8 mouse cellular contexts compared by ENCODE assay signal in genomic region chr11:60509500-60509899, GRCm38 (mm10). TPM values are rescaled to one million over a fixed set of nuclear protein-coding genes. Genes with fewer than 3 reads are reported as not detected.
DNase-seq lines count a peak whose midpoint lies in the region; ATAC-seq lines count a peak whose summit lies in the region.

No protein-coding gene starts in this region.

- no peak for ATAC-seq in hindbrain, embryonic 14.5 days (ENCODE audit: low FRiP score)
- ATAC-seq in lung, embryonic 16.5 days (ENCODE audit: low read depth): peak; percentile 63; the same call in 1 of the 2 replicates
- peak; percentile 71; the same call in 1 of the 2 replicates for ATAC-seq in stomach, embryonic 15.5 days (ENCODE audit: insufficient read depth, low FRiP score, low read depth)

- H3K4me2 ChIP-seq in hindbrain, embryonic 14.5 days (replicated peaks): peak overlapping the region; percentile 50
- peak overlapping the region; percentile 71 for H3K4me2 ChIP-seq in lung, embryonic 16.5 days (ENCODE audit: low read depth, low read length)
- H3K4me2 ChIP-seq in stomach, embryonic 15.5 days: peak overlapping the region; percentile 77

- H3K9me3 ChIP-seq in hindbrain, embryonic 14.5 days (ENCODE audit: control insufficient read depth, low read length): no peaks in the 10 kb centered on the region
- no peaks in the 10 kb centered on the region for H3K9me3 ChIP-seq in lung, embryonic 16.5 days (ENCODE audit: control insufficient read depth, low read length)
- H3K9me3 ChIP-seq in stomach, embryonic 15.5 days: no peaks in the 10 kb centered on the region

- no peaks in the 10 kb centered on the region for H3K36me3 ChIP-seq in hindbrain, embryonic 14.5 days (replicated peaks; ENCODE audit: control insufficient read depth, insufficient read depth)
- no peaks in the 10 kb centered on the region for H3K36me3 ChIP-seq in lung, embryonic 16.5 days (ENCODE audit: control insufficient read depth, insufficient read depth, low read length)
- no peaks in the 10 kb centered on the region for H3K36me3 ChIP-seq in stomach, embryonic 15.5 days

- peak overlapping the region; percentile 39 for H3K9ac ChIP-seq in hindbrain, embryonic 14.5 days
- peak overlapping the region; percentile 21 for H3K9ac ChIP-seq in lung, embryonic 16.5 days (ENCODE audit: low read length)
- peak overlapping the region; percentile 12; the same call in 1 of the 2 replicates for H3K9ac ChIP-seq in stomach, embryonic 15.5 days

- 1% methylated on average over 25 of the region's 25 CpGs for WGBS in hindbrain, embryonic 14.5 days
- under 1% methylated on average over 25 of the region's 25 CpGs for WGBS in lung, embryonic 16.5 days
- WGBS in stomach, embryonic 15.5 days: 1% methylated on average over 25 of the region's 25 CpGs

- peak; percentile 12 for DNase-seq in kidney, adult 18-20 months
- no peak for DNase-seq in kidney, postnatal 25 days
- peak; percentile 62 for DNase-seq in embryo, embryonic 11 days
- no peak for DNase-seq in hindbrain, embryonic 14.5 days (ENCODE audit: low spot score)
- DNase-seq in cerebellum, adult 11-12 months: no peak
- no peak for DNase-seq in left cerebral cortex, adult 8-10 months (ENCODE audit: low spot score in 2 of 2)

- H3K4me3 ChIP-seq in hindbrain, embryonic 14.5 days (replicated peaks; ENCODE audit: low read length): peak overlapping the region; percentile 23
- H3K4me3 ChIP-seq in lung, embryonic 16.5 days (ENCODE audit: low read length): peak overlapping the region; percentile 43
- peak overlapping the region; percentile 35 for H3K4me3 ChIP-seq in stomach, embryonic 15.5 days (replicated peaks)

- peaks cover 17% of the 10 kb centered on the region for H3K27me3 ChIP-seq in hindbrain, embryonic 14.5 days (ENCODE audit: control insufficient read depth, insufficient read depth, low read length)
- H3K27me3 ChIP-seq in lung, embryonic 16.5 days (ENCODE audit: control insufficient read depth, insufficient read depth, low read depth, low read length): peaks cover 13% of the 10 kb centered on the region
- H3K27me3 ChIP-seq in stomach, embryonic 15.5 days (replicated peaks): no peaks in the 10 kb centered on the region

- no peak overlapping the region for H3K27ac ChIP-seq in hindbrain, embryonic 14.5 days
- H3K27ac ChIP-seq in lung, embryonic 16.5 days (ENCODE audit: low read length): no peak overlapping the region
- H3K27ac ChIP-seq in stomach, embryonic 15.5 days: no peak overlapping the region

- H3K4me1 ChIP-seq in hindbrain, embryonic 14.5 days (replicated peaks; ENCODE audit: control insufficient read depth, insufficient read depth, low read length): peaks cover 9% of the 10 kb centered on the region; the same call in 1 of the 2 replicates
- peaks cover 6% of the 10 kb centered on the region; the same call in 1 of the 2 replicates for H3K4me1 ChIP-seq in lung, embryonic 16.5 days (replicated peaks; ENCODE audit: control insufficient read depth, insufficient read depth, low read length)
- H3K4me1 ChIP-seq in stomach, embryonic 15.5 days: peaks cover 10% of the 10 kb centered on the region

RNA-seq across cellular contexts. Expression of gene Alkbh5, which starts 26.7 kb away (rescaled TPM):
- 19.2 and 20.4 TPM in 2 replicates for polyA plus RNA-seq in hindbrain, embryonic 14.5 days (2014; fragmentation: Nextera tagmentation; extraction: Ambion mirVana)
- polyA plus RNA-seq in lung, embryonic 16.5 days (2015; fragmentation: Nextera tagmentation; extraction: Ambion mirVana): 28.4 and 33.0 TPM in 2 replicates
- polyA plus RNA-seq in stomach, embryonic 15.5 days (2015; fragmentation: Nextera tagmentation; extraction: Ambion mirVana): 40.9 and 41.2 TPM in 2 replicates
- total RNA-seq in left cerebral cortex, adult 8-10 months (2022): 10 to 100 TPM; 52.7 to 58.2 (median 54.9) TPM

RNA-seq across cellular contexts. Expression of gene Myo15, which starts 40.4 kb away (rescaled TPM):
- 0.31 and 0.35 TPM in 2 replicates for polyA plus RNA-seq in hindbrain, embryonic 14.5 days (2014; fragmentation: Nextera tagmentation; extraction: Ambion mirVana)
- 0.05 and 0.08 TPM in 2 replicates for polyA plus RNA-seq in lung, embryonic 16.5 days (2015; fragmentation: Nextera tagmentation; extraction: Ambion mirVana)
- 0.08 and 0.12 TPM in 2 replicates for polyA plus RNA-seq in stomach, embryonic 15.5 days (2015; fragmentation: Nextera tagmentation; extraction: Ambion mirVana)
- total RNA-seq in left cerebral cortex, adult 8-10 months (2022): under 1 TPM; 0.06 to 0.21 (median 0.18) TPM

RNA-seq across cellular contexts. Expression of gene Drg2, which starts 55.1 kb away (rescaled TPM):
- 86.5 and 95.8 TPM in 2 replicates for polyA plus RNA-seq in hindbrain, embryonic 14.5 days (2014; fragmentation: Nextera tagmentation; extraction: Ambion mirVana)
- polyA plus RNA-seq in lung, embryonic 16.5 days (2015; fragmentation: Nextera tagmentation; extraction: Ambion mirVana): 93.5 and 98.1 TPM in 2 replicates
- 93.5 and 95.1 TPM in 2 replicates for polyA plus RNA-seq in stomach, embryonic 15.5 days (2015; fragmentation: Nextera tagmentation; extraction: Ambion mirVana)
- 10 to 100 TPM; 66.9 to 74.1 (median 69.2) TPM for total RNA-seq in left cerebral cortex, adult 8-10 months (2022)

Comparison
In these comparisons a context has a peak if more than half of its experiments do, and no peak if none do; other contexts are left out.
1. DNase-seq: peak in kidney, adult 18-20 months (single experiment) and embryo, embryonic 11 days (single experiment); none in kidney, postnatal 25 days (0 of 2), hindbrain, embryonic 14.5 days (single experiment), cerebellum, adult 11-12 months (single experiment) and left cerebral cortex, adult 8-10 months (0 of 2).
2. Peak in every context shown above with its lines, with median percentiles within 50 percentile points of each other: H3K4me2 ChIP-seq, H3K4me3 ChIP-seq and H3K9ac ChIP-seq.